ENCODE assay signal across 31 mouse cellular contexts in genomic region chr15:67792822-67793221, GRCm38 (mm10).
"Had no signal": no experiment of that assay in that cellular context is flagged by ENCODE, and none has a peak within 500 bp of the region (broad histone marks: within the 10 kb centered on the region; RNA-seq: fewer than 3 reads in every experiment).

No protein-coding gene starts in this region.

- H3K4me2 ChIP-seq: limb, embryonic 12.5 days; limb, embryonic 13.5 days; limb, embryonic 15.5 days; liver, embryonic 11.5 days; liver, embryonic 12.5 days; liver, embryonic 13.5 days; liver, embryonic 15.5 days; lung, embryonic 14.5 days; lung, embryonic 15.5 days; midbrain, embryonic 11.5 days; midbrain, embryonic 12.5 days; midbrain, embryonic 13.5 days; midbrain, embryonic 15.5 days; neural tube, embryonic 12.5 days; neural tube, embryonic 13.5 days had no signal

- H3K36me3 ChIP-seq: limb, embryonic 10.5 days; limb, embryonic 12.5 days; limb, embryonic 13.5 days; limb, embryonic 15.5 days; liver, embryonic 12.5 days; liver, embryonic 13.5 days; liver, embryonic 15.5 days; lung, embryonic 15.5 days; midbrain, embryonic 12.5 days; midbrain, embryonic 13.5 days; midbrain, embryonic 15.5 days; neural tube, embryonic 12.5 days; neural tube, embryonic 13.5 days had no signal

- DNase-seq: left cerebral cortex, postnatal 4 days; liver; liver, embryonic 13.5 days; liver, postnatal 0 days; lung, adult 18-20 months; lung, adult 2 months; lung, embryonic 14.5 days; lung, postnatal 10 days; lung, postnatal 14 days; lung, postnatal 36 days; lung, postnatal 4 days had no signal

- H3K4me3 ChIP-seq: limb, embryonic 10.5 days; limb, embryonic 12.5 days; limb, embryonic 13.5 days; limb, embryonic 15.5 days; liver, embryonic 12.5 days; liver, embryonic 13.5 days; liver, embryonic 15.5 days; lung, embryonic 15.5 days; megakaryocyte, embryonic 14.5 days; midbrain, embryonic 12.5 days; midbrain, embryonic 13.5 days; midbrain, embryonic 15.5 days; myocyte; neural tube, embryonic 12.5 days; neural tube, embryonic 13.5 days had no signal

- H3K9ac ChIP-seq: limb, embryonic 12.5 days; limb, embryonic 13.5 days; limb, embryonic 15.5 days; liver, embryonic 12.5 days; liver, embryonic 13.5 days; liver, embryonic 14.5 days; liver, embryonic 15.5 days; liver, postnatal 0 days; lung, embryonic 14.5 days; lung, embryonic 15.5 days; midbrain, embryonic 12.5 days; midbrain, embryonic 13.5 days; midbrain, embryonic 15.5 days; neural tube, embryonic 12.5 days; neural tube, embryonic 13.5 days had no signal

- H3K9me3 ChIP-seq: limb, embryonic 10.5 days; limb, embryonic 12.5 days; limb, embryonic 13.5 days; limb, embryonic 15.5 days; liver, embryonic 12.5 days; liver, embryonic 13.5 days; liver, embryonic 15.5 days; lung, embryonic 15.5 days; megakaryocyte, embryonic 14.5 days; midbrain, embryonic 12.5 days; midbrain, embryonic 13.5 days; midbrain, embryonic 15.5 days; neural tube, embryonic 12.5 days; neural tube, embryonic 13.5 days had no signal

- ATAC-seq: liver, embryonic 12.5 days; liver, postnatal 0 days; lung, postnatal 0 days; midbrain, embryonic 13.5 days; midbrain, embryonic 15.5 days; midbrain, embryonic 16.5 days had no signal

- H3K27ac ChIP-seq: limb, embryonic 10.5 days; limb, embryonic 12.5 days; limb, embryonic 13.5 days; limb, embryonic 15.5 days; liver, embryonic 12.5 days; liver, embryonic 13.5 days; liver, embryonic 14.5 days; liver, embryonic 15.5 days; lung, embryonic 15.5 days; macrophage; midbrain, embryonic 12.5 days; midbrain, embryonic 13.5 days; midbrain, embryonic 15.5 days; neural tube, embryonic 12.5 days; neural tube, embryonic 13.5 days had no signal

- H3K4me1 ChIP-seq: limb, embryonic 10.5 days; limb, embryonic 12.5 days; limb, embryonic 13.5 days; limb, embryonic 15.5 days; liver, embryonic 12.5 days; liver, embryonic 13.5 days; liver, embryonic 15.5 days; lung, embryonic 15.5 days; megakaryocyte, embryonic 14.5 days; midbrain, embryonic 12.5 days; midbrain, embryonic 13.5 days; midbrain, embryonic 15.5 days; neural tube, embryonic 12.5 days; neural tube, embryonic 13.5 days had no signal

- H3K27me3 ChIP-seq: limb, embryonic 12.5 days; limb, embryonic 13.5 days; limb, embryonic 15.5 days; liver, embryonic 12.5 days; liver, embryonic 13.5 days; liver, embryonic 15.5 days; lung, embryonic 15.5 days; megakaryocyte, embryonic 14.5 days; midbrain, embryonic 12.5 days; midbrain, embryonic 13.5 days; midbrain, embryonic 15.5 days; neural tube, embryonic 12.5 days; neural tube, embryonic 13.5 days had no signal
